Mouse (Mus musculus) neural tube, embryonic 14.5 days (tissue): ENCODE measurements around the gene Klhl3. TPM values are rescaled to one million over a fixed set of nuclear protein-coding genes. Genes with fewer than 3 reads are reported as not detected.

Experiments
- ATAC-seq: fragments of 200-750 bp; cut with Nextera tagmentation; 2 replicates; pipeline ENCODE4 v1.8.0; 2017; ENCODE audit warnings: low read depth, mild to moderate bottlenecking, moderate TSS enrichment, moderate library complexity
- H3K27ac ChIP-seq: fragments of 300-500 bp; sonication (generic); 2 replicates; pipeline ENCODE4 v1.5.1; 2014; ENCODE audit warnings: low read depth, mild to moderate bottlenecking, control low read depth, low read length, moderate library complexity, mixed read lengths
- H3K27me3 ChIP-seq: fragments of 300-500 bp; sonication (generic); 2 replicates; pipeline ENCODE4 v1.6.1; 2014; ENCODE audit warnings: low read length; ENCODE audit not compliant: control insufficient read depth, insufficient read depth
- H3K36me3 ChIP-seq: fragments of 300-500 bp; sonication (generic); 2 replicates; pipeline ENCODE4 v1.6.1; 2014; ENCODE audit warnings: low read length, mixed read lengths; ENCODE audit not compliant: control insufficient read depth, insufficient read depth
- H3K4me1 ChIP-seq: fragments of 300-500 bp; sonication (generic); 2 replicates; pipeline ENCODE4 v1.6.1; 2014; ENCODE audit warnings: low read length; ENCODE audit not compliant: control insufficient read depth, insufficient read depth
- H3K4me2 ChIP-seq: fragments of 300-500 bp; sonication (generic); 2 replicates; pipeline ENCODE4 v1.6.1; 2014; ENCODE audit warnings: mild to moderate bottlenecking, low read depth, low read length, control low read depth
- H3K4me3 ChIP-seq: fragments of 300-500 bp; sonication (generic); 2 replicates; pipeline ENCODE4 v1.5.1; 2014; ENCODE audit warnings: low read depth, low read length, control low read depth, mixed read lengths
- H3K9ac ChIP-seq: fragments of 300-500 bp; sonication (generic); replicated peaks from 2 replicates; pipeline ENCODE4 v1.6.1; 2014; ENCODE audit warnings: low read depth, mild to moderate bottlenecking, control low read depth, low read length, mixed read lengths
- H3K9me3 ChIP-seq: fragments of 300-500 bp; sonication (generic); 2 replicates; pipeline ENCODE4 v1.6.1; 2016; ENCODE audit warnings: low read length; ENCODE audit not compliant: control insufficient read depth
- WGBS: fragments of 180-500 bp; shearing (Covaris S2); extraction: QIAGEN DNeasy Blood & Tissue Kit; methylation state at CpG from one replicate; pipeline ENCODE4 v1.1.7; 2014; 5-methylcytosine and 5-hydroxymethylcytosine counted together
- polyA plus RNA-seq: library from polyadenylated mRNA; unstranded; fragments of >200 nt; fragmentation: Nextera tagmentation; extraction: Ambion mirVana; gene quantifications from 2 replicates; pipeline ENCODE4 v1.2.1, GENCODE M21; 2014

The Klhl3 gene
- polyA plus RNA-seq, 1 experiment from 2014 or later: 17.6 TPM

DNA sequence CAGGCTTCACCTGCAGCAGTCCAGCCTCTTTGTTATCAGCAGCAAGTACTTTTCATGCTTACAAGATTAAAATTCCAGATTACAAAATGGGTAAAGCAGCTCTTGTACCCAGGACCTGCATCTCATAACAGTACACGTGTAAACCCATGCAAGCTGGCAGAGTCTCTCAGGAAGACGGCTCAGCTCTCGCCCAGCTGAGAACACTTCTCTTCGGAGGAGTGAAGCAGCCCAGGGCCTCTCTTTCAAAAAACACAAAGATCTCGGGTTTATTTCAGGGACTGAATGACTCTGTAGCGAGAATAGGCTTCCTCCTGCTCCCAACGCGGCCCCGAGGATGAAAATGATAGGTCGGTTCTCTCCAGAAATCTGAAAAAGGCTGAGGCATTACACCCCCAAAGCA, 128.8 kb downstream of the Klhl3 start:
- no peak overlapping the region for H3K27ac ChIP-seq
- H3K9me3 ChIP-seq: no peaks in the 10 kb centered on the region
- H3K4me1 ChIP-seq: peaks cover 5% of the 10 kb centered on the region; the same call in 1 of the 2 replicates
- ATAC-seq: peak; percentile 39; the same call in 1 of the 2 replicates
- H3K4me3 ChIP-seq: no peak overlapping the region
- WGBS: 48% methylated on average over 10 of the region's 10 CpGs
- H3K9ac ChIP-seq: no peak overlapping the region
- H3K4me2 ChIP-seq: no peak overlapping the region
- no peaks in the 10 kb centered on the region for H3K27me3 ChIP-seq
- no peaks in the 10 kb centered on the region for H3K36me3 ChIP-seq

DNA sequence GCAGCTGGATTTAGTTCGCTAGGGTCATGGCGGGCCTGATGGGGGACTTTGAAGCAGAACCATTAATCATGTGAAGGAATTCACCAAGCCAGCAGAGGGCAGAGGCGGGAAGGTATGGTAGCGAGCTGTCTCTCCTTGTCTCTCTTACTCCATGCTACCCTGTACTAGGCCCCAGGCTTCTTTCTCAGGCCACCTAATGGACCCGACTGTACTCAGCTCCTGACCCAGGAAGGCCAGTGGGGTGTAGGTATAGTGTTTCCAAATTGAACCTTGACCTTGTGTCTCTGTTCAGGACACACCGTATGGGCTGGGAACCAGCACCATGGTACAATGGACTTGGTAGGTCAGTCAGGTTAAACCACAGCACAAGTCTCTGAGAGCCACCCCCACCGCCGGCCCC, 129.2 kb downstream of the Klhl3 start:
- WGBS: 61% methylated on average over 8 of the region's 8 CpGs
- Histone ChIP-seq H3K4me3 (no peak overlapping the region), H3K27ac (no peak overlapping the region; the same call in 1 of the 2 replicates), H3K36me3 (no peaks in the 10 kb centered on the region), H3K9ac (no peak overlapping the region), H3K4me2 (no peak overlapping the region), H3K27me3 (no peaks in the 10 kb centered on the region), H3K4me1 (peaks cover 5% of the 10 kb centered on the region; the same call in 1 of the 2 replicates), H3K9me3 (no peaks in the 10 kb centered on the region)
- 0 out of 2 replicates have a peak, but pooled peaks have one; percentile 49 for ATAC-seq

- peak; percentile 56; the same call in 1 of the 2 replicates for ATAC-seq
These were observed 130.1 kb downstream of the Klhl3 start for GRCm38 (mm10) chr13:57983330-57983729.

DNA sequence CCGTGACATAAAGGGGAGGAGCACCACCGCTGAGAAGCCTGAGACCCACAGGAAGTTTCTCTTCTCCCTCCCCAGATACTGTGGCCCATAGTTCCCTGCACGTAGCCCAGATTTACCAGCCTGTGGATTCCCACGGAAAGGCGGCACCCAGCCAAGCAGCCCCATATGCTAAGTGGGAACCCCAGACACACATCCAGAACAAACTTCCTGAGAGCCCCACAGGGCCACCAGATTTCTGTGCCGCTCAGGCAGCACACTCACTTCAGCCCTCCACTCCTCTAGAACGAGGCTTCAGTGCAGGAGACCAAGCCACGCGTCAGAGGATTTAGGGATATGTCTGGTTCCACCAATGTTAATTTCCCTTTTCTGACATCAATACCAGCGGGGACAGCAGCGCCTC, 130.5 kb downstream of the Klhl3 start:
- ATAC-seq: 0 out of 2 replicates have a peak, but pooled peaks have one; percentile 4
- no peak overlapping the region for H3K27ac ChIP-seq

More at GRCm38 (mm10) chr13:57983330-57983729, 130.1 kb downstream of the Klhl3 start:
- Histone ChIP-seq H3K9ac (no peak overlapping the region), H3K27ac (no peak overlapping the region), H3K4me3 (no peak overlapping the region), H3K9me3 (no peaks in the 10 kb centered on the region), H3K36me3 (no peaks in the 10 kb centered on the region), H3K4me2 (no peak overlapping the region), H3K4me1 (peaks cover 5% of the 10 kb centered on the region; the same call in 1 of the 2 replicates), H3K27me3 (no peaks in the 10 kb centered on the region)
- WGBS: 50% methylated on average over 12 of the region's 12 CpGs

DNA sequence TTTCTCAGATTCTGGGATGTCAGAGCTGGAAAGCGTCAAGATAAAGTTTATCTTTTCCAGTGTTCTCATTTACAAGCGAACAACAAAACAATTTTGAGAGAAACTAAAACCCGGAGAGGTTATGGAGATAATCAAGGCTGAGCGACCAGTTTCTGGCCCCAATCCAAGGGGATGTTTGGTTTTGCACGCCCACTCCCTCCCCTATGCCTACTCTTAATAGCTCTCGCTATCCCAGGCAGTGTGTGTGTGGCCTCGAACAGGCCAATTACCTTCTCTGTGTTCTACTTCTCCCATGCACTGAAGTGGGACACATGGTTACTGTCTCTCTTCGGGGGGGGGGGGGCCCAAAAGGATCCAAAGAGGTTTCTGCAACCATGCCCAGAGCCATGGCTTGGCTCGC, 132.7 kb downstream of the Klhl3 start:
- H3K36me3 ChIP-seq: no peaks in the 10 kb centered on the region
- no peak overlapping the region for H3K27ac ChIP-seq
- H3K4me3 ChIP-seq: no peak overlapping the region
- no peak overlapping the region for H3K9ac ChIP-seq
- no peak overlapping the region for H3K4me2 ChIP-seq
- H3K4me1 ChIP-seq: peaks cover 5% of the 10 kb centered on the region; the same call in 1 of the 2 replicates
- H3K9me3 ChIP-seq: no peaks in the 10 kb centered on the region
- ATAC-seq: 0 out of 2 replicates have a peak, but pooled peaks have one; percentile 44
- WGBS: 38% methylated on average over 9 of the region's 9 CpGs
- no peaks in the 10 kb centered on the region for H3K27me3 ChIP-seq

More for the DNA sequence above, 130.5 kb downstream of the Klhl3 start:
- H3K36me3 ChIP-seq: no peaks in the 10 kb centered on the region
- no peaks in the 10 kb centered on the region for H3K9me3 ChIP-seq
- no peak overlapping the region for H3K9ac ChIP-seq
- no peak overlapping the region for H3K4me3 ChIP-seq
- 63% methylated on average over 11 of the region's 11 CpGs for WGBS
- H3K4me2 ChIP-seq: no peak overlapping the region
- peaks cover 5% of the 10 kb centered on the region; the same call in 1 of the 2 replicates for H3K4me1 ChIP-seq
- no peaks in the 10 kb centered on the region for H3K27me3 ChIP-seq

DNA sequence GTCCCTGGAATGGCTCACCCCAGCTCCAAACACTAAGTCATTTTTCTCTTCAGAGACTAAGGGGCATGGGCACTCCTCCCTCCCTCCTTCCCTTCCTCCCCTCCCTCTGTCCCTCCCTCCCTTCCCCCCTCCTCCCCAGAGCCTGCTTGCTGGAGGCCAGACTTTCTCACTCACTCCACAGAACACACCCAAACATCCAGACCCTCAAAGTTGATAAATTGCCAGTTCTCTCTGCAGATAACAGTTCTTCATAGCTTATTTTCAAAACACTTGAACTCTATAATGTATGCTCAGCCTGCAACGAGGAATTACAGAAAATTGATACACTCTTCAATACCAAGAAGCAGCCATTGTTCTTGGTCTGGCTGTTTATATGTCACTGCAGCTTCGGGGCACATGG, 133.3 kb downstream of the Klhl3 start:
- Histone ChIP-seq H3K4me1 (peaks cover 5% of the 10 kb centered on the region; the same call in 1 of the 2 replicates), H3K27me3 (no peaks in the 10 kb centered on the region), H3K27ac (no peak overlapping the region), H3K36me3 (no peaks in the 10 kb centered on the region), H3K4me3 (no peak overlapping the region), H3K9ac (no peak overlapping the region), H3K4me2 (no peak overlapping the region), H3K9me3 (no peaks in the 10 kb centered on the region)
- ATAC-seq: no peak
- 27% methylated on average over 2 of the region's 2 CpGs for WGBS

- Histone ChIP-seq H3K4me1 (peaks cover 5% of the 10 kb centered on the region; the same call in 1 of the 2 replicates), H3K36me3 (no peaks in the 10 kb centered on the region), H3K27me3 (no peaks in the 10 kb centered on the region), H3K27ac (no peak overlapping the region), H3K4me3 (no peak overlapping the region), H3K4me2 (no peak overlapping the region), H3K9ac (no peak overlapping the region), H3K9me3 (no peaks in the 10 kb centered on the region)
- 24% methylated on average over 9 of the region's 9 CpGs for WGBS
- ATAC-seq: no peak
These were observed 134.5 kb downstream of the Klhl3 start for GRCm38 (mm10) chr13:57978931-57979330.

DNA sequence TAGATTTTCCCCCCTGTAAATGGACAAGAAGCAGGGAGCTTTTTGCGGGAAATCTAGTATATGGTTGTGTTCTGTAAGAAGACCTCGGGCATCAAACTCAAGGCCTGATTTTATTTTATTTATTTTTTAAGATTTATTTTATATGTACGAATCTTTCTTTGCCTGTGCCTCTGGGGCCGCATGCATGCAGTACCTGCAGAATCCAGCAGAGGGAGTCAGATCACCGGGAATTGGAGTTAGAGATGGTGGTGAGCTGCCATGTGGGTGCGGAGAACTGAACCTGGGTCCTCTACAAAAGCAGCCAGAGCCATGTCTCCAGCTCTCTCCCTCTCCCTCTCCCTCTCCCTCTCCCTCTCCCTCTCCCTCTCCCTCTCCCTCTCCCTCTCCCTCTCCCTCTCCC, 135.7 kb downstream of the Klhl3 start:
- H3K4me1 ChIP-seq: peaks cover 5% of the 10 kb centered on the region; the same call in 1 of the 2 replicates
- no peak for ATAC-seq
- no peak overlapping the region for H3K4me2 ChIP-seq
- H3K9ac ChIP-seq: no peak overlapping the region
- H3K27ac ChIP-seq: no peak overlapping the region
- H3K9me3 ChIP-seq: no peaks in the 10 kb centered on the region
- H3K36me3 ChIP-seq: no peaks in the 10 kb centered on the region
- no peak overlapping the region for H3K4me3 ChIP-seq
- H3K27me3 ChIP-seq: no peaks in the 10 kb centered on the region
- 88% methylated on average over 6 of the region's 6 CpGs for WGBS

- Histone ChIP-seq H3K27me3 (no peaks in the 10 kb centered on the region; the same call in 1 of the 2 replicates), H3K9ac (no peak overlapping the region), H3K4me3 (no peak overlapping the region), H3K27ac (no peak overlapping the region), H3K36me3 (no peaks in the 10 kb centered on the region), H3K9me3 (no peaks in the 10 kb centered on the region), H3K4me1 (no peaks in the 10 kb centered on the region), H3K4me2 (no peak overlapping the region)
- 81% methylated on average over 6 of the region's 6 CpGs for WGBS
- no peak for ATAC-seq
These were observed 147.7 kb downstream of the Klhl3 start for GRCm38 (mm10) chr13:57965658-57966057.
